In the genomic region with DNA sequence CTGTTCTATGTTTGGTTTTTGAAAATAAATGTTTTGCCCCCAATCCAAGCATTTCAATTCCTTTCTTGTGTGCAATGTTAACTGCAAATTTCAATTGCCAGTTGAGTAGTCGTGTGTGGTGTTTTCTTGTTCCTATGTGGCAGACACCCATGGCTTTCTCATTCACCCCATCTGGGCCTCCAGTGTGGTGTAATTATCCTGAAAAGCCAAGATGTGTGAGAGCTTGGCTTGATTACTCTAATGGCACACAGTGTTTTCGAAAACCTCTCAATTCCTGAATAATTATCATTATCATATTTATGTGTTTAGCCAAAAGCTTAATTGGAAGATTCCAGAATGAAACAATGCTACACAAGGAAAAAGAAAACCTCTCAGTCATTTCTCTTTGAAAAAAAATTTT, we compare ENCODE assay signal across 21 mouse cellular contexts. TPM values are rescaled to one million over a fixed set of nuclear protein-coding genes. Genes with fewer than 3 reads are reported as not detected.
A peak's percentile ranks its signal among the peaks of the same experiment; 100 is the strongest.
DNase-seq lines count a peak whose midpoint lies in the region; ATAC-seq and TF ChIP-seq lines count a peak whose summit lies in the region.
"Had no signal": no experiment of that assay in that cellular context is flagged by ENCODE, and none has a peak within 500 bp of the region (broad histone marks: within the 10 kb centered on the region; RNA-seq: fewer than 3 reads in every experiment).

No protein-coding gene starts in this region.

- no peak for TF ChIP-seq POLR2A in brain, embryonic 14.5 days (IDR thresholded peaks at IDR 0.05; ENCODE audit: borderline replicate concordance, extremely low read depth, insufficient read depth, insufficient read length, poor library complexity, severe bottlenecking)

- intact Hi-C loops in heart, postnatal 10 days (cut with DNase I), result no loop called here

- TF ChIP-seq CTCF in brain, embryonic 14.5 days (IDR thresholded peaks at IDR 0.05; ENCODE audit: borderline replicate concordance, extremely low read depth, insufficient read depth, insufficient read length), result no peak
- TF ChIP-seq CTCF in forebrain, postnatal 0 days (IDR thresholded peaks at IDR 0.05; ENCODE audit: low read depth), result no peak

- H3K4me1 ChIP-seq in forebrain, embryonic 15.5 days, result peaks cover 14% of the 10 kb centered on the region
- H3K4me1 ChIP-seq in forebrain, embryonic 13.5 days, result peaks cover 11% of the 10 kb centered on the region
- 0 out of 2 replicates have a peak, but pooled peaks cover 7% of the 10 kb centered on the region for H3K4me1 ChIP-seq in forebrain, postnatal 0 days (ENCODE audit: insufficient read depth)

- no peak for ATAC-seq in forebrain, embryonic 15.5 days (replicated peaks)
- ATAC-seq in forebrain, embryonic 13.5 days, result no peak
- ATAC-seq in forebrain, postnatal 0 days, result no peak
- ATAC-seq: activated CD4-positive, CD25-positive, alpha-beta regulatory T cell, adult 4 months; intestine, embryonic 15.5 days; Patski had no signal

- no peak overlapping the region for H3K4me2 ChIP-seq in forebrain, embryonic 15.5 days (replicated peaks)
- H3K4me2 ChIP-seq in forebrain, embryonic 13.5 days, result no peak overlapping the region
- H3K4me2 ChIP-seq in forebrain, postnatal 0 days (ENCODE audit: low read depth), result no peak overlapping the region
- H3K4me2 ChIP-seq: embryonic facial prominence, embryonic 13.5 days; heart, embryonic 13.5 days; hindbrain, embryonic 14.5 days; intestine, embryonic 15.5 days had no signal

- DNase-seq in layer of hippocampus, postnatal 14 days (ENCODE audit: low spot score in 2 of 2), result peak; percentile 7 to 75
- no peak for DNase-seq in layer of hippocampus, adult 8-10 months (ENCODE audit: low spot score in 2 of 2)
- peak; percentile 86 for DNase-seq in brain, embryonic 14.5 days (ENCODE audit: low read depth)
- DNase-seq in forebrain, postnatal 0 days, result peak; percentile 66
- DNase-seq in heart, postnatal 10 days, result no peak
- DNase-seq: adrenal gland, postnatal 25 days; cerebellum, adult 11-12 months; cerebellum, adult 9-10 months; cerebellum, postnatal 25 days; gastrocnemius, postnatal 14 days; heart, postnatal 4 days; kidney, adult 18-20 months had no signal

- WGBS in forebrain, embryonic 15.5 days, result 17% methylated on average over 2 of the region's 2 CpGs
- 35% methylated on average over 2 of the region's 2 CpGs for WGBS in forebrain, embryonic 13.5 days
- WGBS in forebrain, postnatal 0 days, result 15% methylated on average over 2 of the region's 2 CpGs

- peak overlapping the region; percentile 52 for H3K27ac ChIP-seq in forebrain, embryonic 15.5 days (replicated peaks)
- H3K27ac ChIP-seq in forebrain, embryonic 13.5 days, result no peak overlapping the region; the same call in 1 of the 2 replicates
- no peak overlapping the region for H3K27ac ChIP-seq in forebrain, postnatal 0 days (ENCODE audit: low read depth, low read length)
- H3K27ac ChIP-seq: embryonic facial prominence, embryonic 13.5 days; heart, embryonic 13.5 days; hindbrain, embryonic 14.5 days; intestine, embryonic 15.5 days had no signal

- no peaks in the 10 kb centered on the region for H3K27me3 ChIP-seq in forebrain, embryonic 15.5 days
- H3K27me3 ChIP-seq in forebrain, embryonic 13.5 days, result no peaks in the 10 kb centered on the region
- H3K27me3 ChIP-seq in forebrain, postnatal 0 days (ENCODE audit: insufficient read depth, low read length), result no peaks in the 10 kb centered on the region
- H3K27me3 ChIP-seq: CH12.LX; embryonic facial prominence, embryonic 13.5 days; heart, embryonic 13.5 days; intestine, embryonic 15.5 days; Patski had no signal

- no peaks in the 10 kb centered on the region for H3K9me3 ChIP-seq in forebrain, embryonic 15.5 days
- no peaks in the 10 kb centered on the region for H3K9me3 ChIP-seq in forebrain, embryonic 13.5 days (replicated peaks)
- no peaks in the 10 kb centered on the region for H3K9me3 ChIP-seq in forebrain, postnatal 0 days (ENCODE audit: low read length)
- H3K9me3 ChIP-seq: embryonic facial prominence, embryonic 13.5 days; heart, embryonic 13.5 days; intestine, embryonic 15.5 days had no signal

- H3K36me3 ChIP-seq in forebrain, embryonic 15.5 days, result no peaks in the 10 kb centered on the region
- no peaks in the 10 kb centered on the region for H3K36me3 ChIP-seq in forebrain, embryonic 13.5 days (ENCODE audit: poor library complexity, severe bottlenecking)
- H3K36me3 ChIP-seq in forebrain, postnatal 0 days (ENCODE audit: insufficient read depth), result no peaks in the 10 kb centered on the region
- H3K36me3 ChIP-seq: embryonic facial prominence, embryonic 13.5 days; heart, embryonic 13.5 days; intestine, embryonic 15.5 days had no signal

- H3K4me3 ChIP-seq in forebrain, embryonic 15.5 days, result no peak overlapping the region
- H3K4me3 ChIP-seq in forebrain, embryonic 13.5 days, result no peak overlapping the region
- no peak overlapping the region for H3K4me3 ChIP-seq in forebrain, postnatal 0 days (ENCODE audit: low read depth, low read length)
- H3K4me3 ChIP-seq: embryonic facial prominence, embryonic 13.5 days; heart, embryonic 13.5 days; intestine, embryonic 15.5 days had no signal

- H3K9ac ChIP-seq in forebrain, embryonic 15.5 days (replicated peaks), result no peak overlapping the region
- no peak overlapping the region for H3K9ac ChIP-seq in forebrain, embryonic 13.5 days
- no peak overlapping the region for H3K9ac ChIP-seq in forebrain, postnatal 0 days
- H3K9ac ChIP-seq: embryonic facial prominence, embryonic 13.5 days; heart, embryonic 13.5 days; hindbrain, embryonic 14.5 days; intestine, embryonic 15.5 days had no signal

RNA-seq across cellular contexts. Expression of gene Lsm14a, which starts 1.0 kb away (rescaled TPM):
- 76.7 and 77.7 TPM in 2 replicates for polyA plus RNA-seq in forebrain, embryonic 15.5 days (2015; fragmentation: Nextera tagmentation; extraction: Ambion mirVana)
- 95.1 and 96.0 TPM in 2 replicates for polyA plus RNA-seq in forebrain, embryonic 13.5 days (2015; fragmentation: Nextera tagmentation; extraction: Ambion mirVana)
- 10 to 100 TPM; 71.2 to 77.8 TPM for total RNA-seq in layer of hippocampus, postnatal 14 days (2021)
- 10 to 100 TPM; 80.6 to 95.3 (median 90.6) TPM for total RNA-seq in layer of hippocampus, adult 8-10 months (2022)
- polyA plus RNA-seq in brain, embryonic 14.5 days (2012; rRNA removed), result 68.7 and 83.9 TPM in 2 replicates
- total RNA-seq in forebrain, postnatal 0 days (2014; rRNA removed), result 38.5 and 42.1 TPM in 2 replicates
- 32.9 and 45.8 TPM in 2 replicates for polyA plus RNA-seq in forebrain, postnatal 0 days (2015; fragmentation: Nextera tagmentation; extraction: Ambion mirVana)
- 100 to 1,000 TPM in 1 of 2 experiments, 10 to 100 TPM in 1; 87.6 to 102 TPM for total RNA-seq in heart, postnatal 10 days (2021)

Comparison
In these comparisons a context has a peak if more than half of its experiments do, and no peak if none do; other contexts are left out.
1. DNase-seq: peak in layer of hippocampus, postnatal 14 days (2 of 2), brain, embryonic 14.5 days (single experiment) and forebrain, postnatal 0 days (single experiment); none in layer of hippocampus, adult 8-10 months (0 of 2) and heart, postnatal 10 days (0 of 2).